Mouse (Mus musculus) brain, embryonic 14.5 days (tissue): Measurements from ENCODE around the gene Anapc1.

Source experiments
- CTCF ChIP-seq: fragments of 200-500 bp; IDR thresholded peaks from 2 replicates; pipeline ENCODE4 v1.5.1; 2012; ENCODE audit warnings: inconsistent platforms, mild to moderate bottlenecking, moderate library complexity, borderline replicate concordance; ENCODE audit not compliant: insufficient read depth, insufficient read length; ENCODE audit errors: extremely low read depth
- POLR2A ChIP-seq: fragments of 200-500 bp; IDR thresholded peaks from 2 replicates; pipeline ENCODE4 v1.6.1; 2012; ENCODE audit warnings: mild to moderate bottlenecking, inconsistent platforms, borderline replicate concordance; ENCODE audit not compliant: poor library complexity, insufficient read depth, insufficient read length, severe bottlenecking; ENCODE audit errors: extremely low read depth

DNA sequence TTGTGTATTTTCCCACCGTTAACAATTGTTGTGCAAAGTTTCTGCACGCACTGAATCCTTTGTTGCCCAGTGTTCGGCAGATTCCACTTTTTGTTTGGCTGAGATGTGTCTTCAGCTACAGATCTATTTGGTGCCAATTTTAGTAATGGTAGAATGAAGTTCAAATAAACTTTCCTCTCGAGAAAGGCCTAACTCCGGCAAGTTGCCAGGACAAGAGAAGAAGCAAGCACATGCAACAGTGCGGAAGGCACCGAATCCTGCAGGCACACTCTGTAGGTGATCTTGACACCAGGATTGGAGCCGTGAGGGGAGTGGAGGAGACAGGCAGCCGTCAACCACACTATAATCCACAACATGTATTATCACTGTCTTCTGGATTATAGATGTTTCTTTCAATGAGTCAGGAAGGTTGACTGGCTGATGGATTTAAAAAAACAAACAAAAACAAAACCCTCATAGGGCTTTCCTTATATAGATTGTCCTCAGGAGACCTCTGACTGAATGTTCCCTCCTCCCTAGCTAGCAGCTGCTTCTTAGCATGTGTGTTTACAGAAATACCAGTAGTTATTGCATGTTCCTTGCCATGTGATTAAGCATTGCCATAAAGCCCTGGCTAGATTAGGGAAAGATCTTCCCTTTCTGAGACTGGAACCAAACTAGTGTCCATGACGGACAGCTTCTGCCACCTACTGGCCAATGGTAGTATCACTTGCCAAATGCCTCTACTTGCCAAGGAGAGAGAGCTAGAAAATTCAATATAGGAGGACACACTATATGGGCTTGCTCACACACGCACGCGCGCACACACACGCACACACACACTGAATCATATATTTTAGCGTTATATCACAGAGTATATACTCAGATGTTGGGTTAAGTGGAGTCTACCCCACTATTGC is 114.2 kb downstream of the Anapc1 start:
- peak; percentile 85; the same call in 1 of the 2 replicates for TF ChIP-seq CTCF
- TF ChIP-seq POLR2A: no peak
